Mouse (Mus musculus) kidney, embryonic 16.5 days (tissue): Measurements from ENCODE around the gene Osmr. TPM values are rescaled to one million over a fixed set of nuclear protein-coding genes. Genes with fewer than 3 reads are reported as not detected.
"Not testable (repeated sequence)": the region's sequence is repeated elsewhere in the genome, so short reads cannot be mapped to it uniquely, and the experiment has no call there.

Experiments used
- ATAC-seq: fragments of 200-750 bp; cut with Nextera tagmentation; 2 replicates; pipeline ENCODE4 v1.8.0; 2017; ENCODE audit warnings: moderate TSS enrichment; ENCODE audit not compliant: low FRiP score, low TSS enrichment
- H3K27ac ChIP-seq: fragments of 300-500 bp; sonication (generic); 2 replicates; pipeline ENCODE4 v1.5.1; 2014; ENCODE audit warnings: low read length
- H3K27me3 ChIP-seq: fragments of 300-500 bp; sonication (generic); 2 replicates; pipeline ENCODE4 v1.6.1; 2014; ENCODE audit warnings: low read length, control low read depth, mixed read lengths; ENCODE audit not compliant: insufficient read depth
- H3K36me3 ChIP-seq: fragments of 300-500 bp; sonication (generic); 2 replicates; pipeline ENCODE4 v1.6.1; 2014; ENCODE audit warnings: low read length, control low read depth, mixed read lengths; ENCODE audit not compliant: insufficient read depth
- H3K4me1 ChIP-seq: fragments of 300-500 bp; sonication (generic); 2 replicates; pipeline ENCODE4 v1.6.1; 2014; ENCODE audit warnings: low read length, control low read depth, mixed read lengths; ENCODE audit not compliant: insufficient read depth
- H3K4me2 ChIP-seq: fragments of 300-500 bp; sonication (generic); replicated peaks from 2 replicates; pipeline ENCODE4 v1.6.1; 2014; ENCODE audit warnings: low read depth, low read length
- H3K4me3 ChIP-seq: fragments of 300-500 bp; sonication (generic); 2 replicates; pipeline ENCODE4 v1.5.1; 2014; ENCODE audit warnings: mild to moderate bottlenecking, low read length
- H3K9ac ChIP-seq: fragments of 300-500 bp; sonication (generic); replicated peaks from 2 replicates; pipeline ENCODE4 v1.6.1; 2014; ENCODE audit warnings: low read length
- H3K9me3 ChIP-seq: fragments of 300-500 bp; sonication (generic); 2 replicates; pipeline ENCODE4 v1.6.1; 2016; ENCODE audit warnings: low read length, control low read depth
- WGBS: fragments of 180-500 bp; shearing (Covaris S2); extraction: QIAGEN DNeasy Blood & Tissue Kit; methylation state at CpG from one replicate; pipeline ENCODE4 v1.1.7; 2014; 5-methylcytosine and 5-hydroxymethylcytosine counted together
- polyA plus RNA-seq: library from polyadenylated mRNA; unstranded; fragments of >200 nt; fragmentation: Nextera tagmentation; extraction: Ambion mirVana; gene quantifications from 2 replicates; pipeline ENCODE4 v1.2.1, GENCODE M21; 2015

The Osmr gene
- polyA plus RNA-seq, 1 experiment from 2014 or later, result 2.0 TPM

GRCm38 (mm10) chr15:6801212-6801611 is 73.6 kb downstream of the Osmr start:
- not testable (repeated sequence) for H3K4me3 ChIP-seq, H3K27ac ChIP-seq, H3K4me1 ChIP-seq, H3K4me2 ChIP-seq, H3K27me3 ChIP-seq, H3K9ac ChIP-seq, ATAC-seq, H3K9me3 ChIP-seq
- WGBS, result 99% methylated on average over 8 of the region's 8 CpGs
- peaks cover 27% of the 10 kb centered on the region for H3K36me3 ChIP-seq

- H3K4me1 ChIP-seq, result no peaks in the 10 kb centered on the region
- H3K27ac ChIP-seq, result no peak overlapping the region
- no peaks in the 10 kb centered on the region for H3K27me3 ChIP-seq
- H3K4me3 ChIP-seq, result no peak overlapping the region
- no peak overlapping the region for H3K4me2 ChIP-seq
- peaks cover 60% of the 10 kb centered on the region for H3K36me3 ChIP-seq
- WGBS, result 86% methylated on average over 7 of the region's 7 CpGs
- no peak for ATAC-seq
- H3K9me3 ChIP-seq, result no peaks in the 10 kb centered on the region
- no peak overlapping the region for H3K9ac ChIP-seq
Observed at GRCm38 (mm10) chr15:6792846-6793245, 81.9 kb downstream of the Osmr start.

- Histone ChIP-seq H3K27me3 (no peaks in the 10 kb centered on the region), H3K4me3 (no peak overlapping the region), H3K4me2 (no peak overlapping the region), H3K4me1 (no peaks in the 10 kb centered on the region), H3K27ac (no peak overlapping the region), H3K36me3 (peaks cover 59% of the 10 kb centered on the region), H3K9me3 (no peaks in the 10 kb centered on the region), H3K9ac (no peak overlapping the region)
- 94% methylated on average over 11 of the region's 11 CpGs for WGBS
- ATAC-seq, result no peak
Observed at GRCm38 (mm10) chr15:6791648-6792047, 83.1 kb downstream of the Osmr start.

GRCm38 (mm10) chr15:6790011-6790410 is 84.8 kb downstream of the Osmr start:
- Histone ChIP-seq H3K27ac (no peak overlapping the region), H3K9ac (no peak overlapping the region), H3K4me3 (no peak overlapping the region), H3K36me3 (peaks cover 56% of the 10 kb centered on the region), H3K4me2 (no peak overlapping the region), H3K27me3 (no peaks in the 10 kb centered on the region), H3K9me3 (no peaks in the 10 kb centered on the region), H3K4me1 (no peaks in the 10 kb centered on the region)
- WGBS, result 90% methylated on average over 7 of the region's 7 CpGs
- no peak for ATAC-seq

- no peaks in the 10 kb centered on the region for H3K9me3 ChIP-seq
- no peaks in the 10 kb centered on the region for H3K4me1 ChIP-seq
- peaks cover 49% of the 10 kb centered on the region for H3K36me3 ChIP-seq
- no peak for ATAC-seq
- no peak overlapping the region for H3K9ac ChIP-seq
- no peak overlapping the region for H3K4me2 ChIP-seq
- no peak overlapping the region for H3K4me3 ChIP-seq
- H3K27ac ChIP-seq, result no peak overlapping the region
- H3K27me3 ChIP-seq, result no peaks in the 10 kb centered on the region
- 89% methylated on average over 10 of the region's 10 CpGs for WGBS
Observed at GRCm38 (mm10) chr15:6787236-6787635, 87.5 kb downstream of the Osmr start.

GRCm38 (mm10) chr15:6786212-6786611 is 88.6 kb downstream of the Osmr start:
- Histone ChIP-seq H3K36me3 (peaks cover 47% of the 10 kb centered on the region), H3K4me2 (no peak overlapping the region), H3K9me3 (no peaks in the 10 kb centered on the region), H3K27ac (no peak overlapping the region), H3K9ac (no peak overlapping the region), H3K4me1 (no peaks in the 10 kb centered on the region), H3K4me3 (no peak overlapping the region), H3K27me3 (no peaks in the 10 kb centered on the region)
- ATAC-seq, result no peak
- WGBS, result 90% methylated on average over 10 of the region's 10 CpGs

GRCm38 (mm10) chr15:6772265-6772664 is 102.5 kb downstream of the Osmr start:
- Histone ChIP-seq H3K4me3 (no peak overlapping the region), H3K9me3 (no peaks in the 10 kb centered on the region), H3K27me3 (no peaks in the 10 kb centered on the region), H3K4me1 (no peaks in the 10 kb centered on the region), H3K36me3 (peaks cover 45% of the 10 kb centered on the region), H3K27ac (no peak overlapping the region), H3K9ac (no peak overlapping the region), H3K4me2 (no peak overlapping the region)
- WGBS, result 88% methylated on average over 3 of the region's 3 CpGs
- no peak for ATAC-seq

Other genes starting within 250 kb of the Osmr start
- 43.3 TPM in 2 replicates for gene Rictor, start 166.6 kb downstream of the Osmr start, polyA plus RNA-seq
- gene Lifr, start 215.6 kb upstream of the Osmr start, polyA plus RNA-seq, result 23.7 and 24.8 TPM in 2 replicates